In the genomic region with DNA sequence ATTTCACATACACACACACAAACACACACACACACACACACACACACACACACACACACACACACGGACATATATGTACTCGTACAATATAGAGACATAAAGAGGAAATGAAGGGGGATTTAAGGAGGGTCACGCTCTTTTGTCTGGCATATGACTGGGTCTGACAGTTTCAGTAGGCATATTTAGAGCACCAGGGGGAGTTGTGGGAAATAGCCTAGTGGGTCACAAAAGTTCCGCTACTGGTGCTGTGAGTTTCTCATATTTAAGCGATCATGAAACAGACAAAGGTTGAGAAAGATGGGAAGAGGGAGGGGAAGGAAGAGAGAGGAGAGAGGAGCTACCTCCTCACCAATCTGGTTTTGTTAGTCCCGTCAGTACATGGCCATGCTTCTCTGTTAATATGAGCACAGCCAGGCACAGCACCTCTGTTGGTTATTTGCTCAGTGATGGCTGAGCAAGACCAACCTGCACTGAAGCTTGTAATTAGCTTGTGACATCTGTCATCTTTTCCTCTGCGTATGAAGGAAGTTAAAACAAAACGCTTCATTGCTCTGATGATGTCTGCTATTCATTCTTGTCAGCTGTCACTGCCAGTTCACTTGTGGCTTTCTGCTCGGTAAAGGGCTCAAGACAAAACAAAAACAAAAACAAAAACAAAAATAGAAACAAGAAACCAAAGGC, we compare ENCODE assay signal across 28 mouse cellular contexts. TPM values are rescaled to one million over a fixed set of nuclear protein-coding genes. Genes with fewer than 3 reads are reported as not detected.
DNase-seq lines count a peak whose midpoint lies in the region; ATAC-seq and TF ChIP-seq lines count a peak whose summit lies in the region.
"Had no signal": no experiment of that assay in that cellular context is flagged by ENCODE, and none has a peak within 500 bp of the region (broad histone marks: within the 10 kb centered on the region; RNA-seq: fewer than 3 reads in every experiment).

No protein-coding gene starts in this region.

- peak; percentile 28 to 35 for DNase-seq in spleen, postnatal 36 days (ENCODE audit: low spot score in 2 of 2)
- DNase-seq in spleen, postnatal 4 days (ENCODE audit: low spot score in 2 of 2): no peak
- no peak for DNase-seq in liver
- DNase-seq in heart, postnatal 14 days: no peak
- DNase-seq: adrenal gland, postnatal 36 days; cerebellum, adult 11-12 months; cerebellum, postnatal 10 days; gastrocnemius, postnatal 14 days; heart, postnatal 36 days; kidney, adult 2 months; layer of hippocampus, adult 9-11 months; left cerebral cortex, postnatal 4 days; lung, postnatal 4 days; right cerebral cortex, postnatal 14 days; thymus, postnatal 36 days had no signal

- H3K27ac ChIP-seq in embryonic fibroblast, embryonic 13.5 days (ENCODE audit: insufficient read depth, low read length): peak overlapping the region; percentile 28; the same call in 1 of the 2 replicates
- no peak overlapping the region for H3K27ac ChIP-seq in forebrain, embryonic 13.5 days
- H3K27ac ChIP-seq: embryonic facial prominence, embryonic 12.5 days; forebrain, embryonic 15.5 days; kidney, postnatal 0 days; left cerebral cortex, adult 2 months; limb, embryonic 15.5 days; liver, embryonic 15.5 days; lung, embryonic 15.5 days; midbrain, embryonic 15.5 days; neural tube, embryonic 15.5 days had no signal

- no peak overlapping the region for H3K4me3 ChIP-seq in embryonic fibroblast, embryonic 13.5 days (ENCODE audit: insufficient read depth, low read length)
- H3K4me3 ChIP-seq in forebrain, embryonic 13.5 days: no peak overlapping the region
- H3K4me3 ChIP-seq: embryonic facial prominence, embryonic 12.5 days; forebrain, embryonic 15.5 days; left cerebral cortex, adult 2 months; limb, embryonic 15.5 days; liver, embryonic 15.5 days; lung, embryonic 15.5 days; midbrain, embryonic 15.5 days; neural tube, embryonic 15.5 days had no signal

- no peak for TF ChIP-seq POLR2A in embryonic fibroblast, embryonic 13.5 days (IDR thresholded peaks at IDR 0.05; ENCODE audit: low read depth, low read length)

- no peaks in the 10 kb centered on the region for H3K36me3 ChIP-seq in forebrain, embryonic 13.5 days (ENCODE audit: poor library complexity, severe bottlenecking)
- H3K36me3 ChIP-seq: embryonic facial prominence, embryonic 12.5 days; forebrain, embryonic 15.5 days; limb, embryonic 15.5 days; liver, embryonic 15.5 days; lung, embryonic 15.5 days; midbrain, embryonic 15.5 days; neural tube, embryonic 15.5 days had no signal

- WGBS in forebrain, embryonic 13.5 days: 80% methylated on average over 9 of the region's 9 CpGs

- ATAC-seq in neutrophil, adult 5-6 weeks (ENCODE audit: extremely low read depth, insufficient number of reproducible peaks, low FRiP score, poor library complexity, severe bottlenecking): peak; percentile 59; the same call in 1 of the 2 replicates
- ATAC-seq in forebrain, embryonic 13.5 days: no peak
- ATAC-seq: forebrain, embryonic 15.5 days; inflammation-experienced regulatory T-cells, adult 6 months; midbrain, embryonic 15.5 days had no signal

- intact Hi-C loops in heart, postnatal 14 days (cut with DNase I): loop anchor here (5.0 kb wide), 1 partner anchor 35 kb away; a partner anchor contains a TSS

- H3K9me3 ChIP-seq in forebrain, embryonic 13.5 days (replicated peaks): no peaks in the 10 kb centered on the region
- H3K9me3 ChIP-seq: embryonic facial prominence, embryonic 12.5 days; forebrain, embryonic 15.5 days; limb, embryonic 15.5 days; liver, embryonic 15.5 days; lung, embryonic 15.5 days; midbrain, embryonic 15.5 days; neural tube, embryonic 15.5 days had no signal

- no peak overlapping the region for H3K9ac ChIP-seq in forebrain, embryonic 13.5 days
- H3K9ac ChIP-seq: embryonic facial prominence, embryonic 12.5 days; forebrain, embryonic 15.5 days; limb, embryonic 15.5 days; liver, embryonic 15.5 days; lung, embryonic 15.5 days; midbrain, embryonic 15.5 days; neural tube, embryonic 15.5 days had no signal

- H3K27me3 ChIP-seq in forebrain, embryonic 13.5 days: no peaks in the 10 kb centered on the region
- H3K27me3 ChIP-seq: embryonic facial prominence, embryonic 12.5 days; forebrain, embryonic 15.5 days; limb, embryonic 15.5 days; lung, embryonic 15.5 days; midbrain, embryonic 15.5 days had no signal

- TF ChIP-seq CTCF in embryonic fibroblast, embryonic 13.5 days (IDR thresholded peaks at IDR 0.05; ENCODE audit: borderline replicate concordance, insufficient read depth, low read length): no peak

- no peak overlapping the region for H3K4me2 ChIP-seq in forebrain, embryonic 13.5 days
- H3K4me2 ChIP-seq: embryonic facial prominence, embryonic 12.5 days; forebrain, embryonic 15.5 days; limb, embryonic 15.5 days; liver, embryonic 15.5 days; lung, embryonic 15.5 days; midbrain, embryonic 15.5 days; neural tube, embryonic 15.5 days had no signal

- H3K4me1 ChIP-seq in embryonic fibroblast, embryonic 13.5 days (ENCODE audit: control insufficient read depth, insufficient read depth, low read length): peaks cover 5% of the 10 kb centered on the region; the same call in 1 of the 2 replicates
- H3K4me1 ChIP-seq in forebrain, embryonic 13.5 days: peaks cover 12% of the 10 kb centered on the region

RNA-seq across cellular contexts. Expression of a gene that starts 37.7 kb away (rescaled TPM):
- polyA plus RNA-seq in embryonic fibroblast, embryonic 13.5 days (2011; ENCODE audit: insufficient read length, low read depth, missing spikeins): 45.8 and 72.2 TPM in 2 replicates
- 0.23 and 0.25 TPM in 2 replicates for total RNA-seq in neutrophil, adult 5-6 weeks (2017)
- polyA plus RNA-seq in forebrain, embryonic 13.5 days (2015; fragmentation: Nextera tagmentation; extraction: Ambion mirVana): 0.54 and 0.70 TPM in 2 replicates
- 1 to 10 TPM; 6.9 to 7.4 TPM for total RNA-seq in heart, postnatal 14 days (2021)

Comparison
In these comparisons a context has a peak if more than half of its experiments do, and no peak if none do; other contexts are left out.
1. DNase-seq: peak in spleen, postnatal 36 days (2 of 2); none in spleen, postnatal 4 days (0 of 2), liver (single experiment) and heart, postnatal 14 days (0 of 2).